Mouse (Mus musculus): ENCODE results near the gene Olfr389. TPM values are rescaled to one million over a fixed set of nuclear protein-coding genes. Genes with fewer than 3 reads are reported as not detected.

Olfr389 gene
- not detected in 2 replicates for polyA plus RNA-seq (2012)

DNA sequence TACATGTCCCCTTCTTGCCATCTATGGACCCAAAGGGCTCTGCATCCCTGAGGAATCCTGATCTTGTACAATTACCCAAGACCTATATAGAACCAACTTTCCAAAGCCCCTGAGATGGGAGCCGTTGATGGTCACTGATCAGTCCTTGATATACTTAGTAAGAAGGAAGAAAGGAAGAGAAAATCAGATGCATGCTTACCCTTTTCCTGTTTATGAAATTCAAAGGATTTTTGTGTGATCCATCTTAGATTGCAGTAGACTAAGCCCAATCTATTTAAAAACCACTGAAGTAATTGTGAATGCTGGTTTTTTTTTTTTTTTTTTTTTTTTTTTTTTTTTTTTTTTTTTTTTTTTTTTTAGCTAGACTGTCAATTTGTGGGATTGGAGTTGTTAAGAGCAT, at the start of gene Olfr389:
Gene Olfr389 (minus strand): TSS at position 101 of the 400 bp plus-strand sequence.
- TF ChIP-seq GATA1 (IDR thresholded peaks at IDR 0.05; ENCODE audit: low read length), result no peak

DNA sequence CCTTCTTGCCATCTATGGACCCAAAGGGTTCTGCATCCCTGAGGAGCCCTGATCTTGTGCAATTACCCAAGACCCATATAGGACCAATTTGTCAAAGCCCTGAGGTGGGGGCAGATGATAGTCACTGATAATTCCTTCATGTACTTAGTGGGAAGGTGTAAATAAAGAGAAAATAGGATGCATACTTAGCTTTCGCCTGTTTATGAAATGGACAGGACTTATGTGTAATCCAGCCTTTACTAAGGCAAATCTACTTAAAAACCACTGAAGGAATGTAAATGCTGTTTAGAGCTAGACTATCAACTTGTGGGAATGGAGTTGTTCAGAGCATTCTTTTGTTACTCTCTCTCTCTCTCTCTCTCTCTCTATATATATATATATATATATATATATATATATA, 36.4 kb upstream of the Olfr389 start, which contains the start of gene Olfr392:
Gene Olfr392 (minus strand): TSS at position 101 of the 400 bp plus-strand sequence.
- TF ChIP-seq GATA1 (IDR thresholded peaks at IDR 0.05; ENCODE audit: low read length), result no peak

DNA sequence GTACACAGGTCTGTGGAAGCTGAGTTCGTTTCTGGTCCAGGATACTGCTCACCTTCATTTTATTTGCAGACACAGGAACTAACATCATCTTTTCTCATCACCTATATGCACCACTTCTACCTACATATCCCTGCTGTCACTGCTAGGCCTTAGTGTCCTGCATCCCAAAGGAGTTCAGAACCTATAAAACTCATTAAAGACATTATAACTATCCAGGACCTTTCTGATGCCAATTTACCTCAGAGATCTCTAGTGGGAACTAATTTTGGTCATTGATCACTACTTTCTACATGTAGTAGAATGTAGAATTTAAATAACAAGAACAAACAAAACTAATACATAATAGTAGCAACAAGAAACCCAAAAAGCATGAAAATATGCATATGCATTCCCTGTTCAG, 22.4 kb upstream of the Olfr389 start, which contains the start of gene Olfr391-ps:
Gene Olfr391-ps (minus strand): TSS at position 101 of the 400 bp plus-strand sequence.
- no peak for TF ChIP-seq GATA1 (IDR thresholded peaks at IDR 0.05; ENCODE audit: low read length)

DNA sequence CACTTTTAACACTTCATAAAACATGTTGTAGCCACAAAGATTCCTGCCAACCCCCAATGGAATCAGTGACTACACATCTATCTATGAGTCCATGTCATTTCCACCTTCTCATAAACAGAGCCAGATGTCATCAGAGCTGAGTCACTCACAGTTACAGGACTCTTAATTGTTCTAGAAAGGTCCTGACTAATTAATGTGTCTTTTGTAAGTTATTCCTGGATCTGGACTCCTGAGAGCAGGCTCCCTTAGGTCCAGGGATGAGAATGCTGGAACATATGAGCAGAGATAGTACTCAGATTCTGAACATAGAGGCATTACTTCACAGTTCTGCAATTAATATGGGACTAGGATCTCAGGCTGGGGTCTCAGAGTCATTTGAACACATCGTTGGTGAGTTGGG, 2.2 kb upstream of the Olfr389 start, which contains the start of gene Olfr390:
Gene Olfr390 (plus strand): TSS at position 301 of the 400 bp plus-strand sequence.
- TF ChIP-seq GATA1 (IDR thresholded peaks at IDR 0.05; ENCODE audit: low read length), result no peak

DNA sequence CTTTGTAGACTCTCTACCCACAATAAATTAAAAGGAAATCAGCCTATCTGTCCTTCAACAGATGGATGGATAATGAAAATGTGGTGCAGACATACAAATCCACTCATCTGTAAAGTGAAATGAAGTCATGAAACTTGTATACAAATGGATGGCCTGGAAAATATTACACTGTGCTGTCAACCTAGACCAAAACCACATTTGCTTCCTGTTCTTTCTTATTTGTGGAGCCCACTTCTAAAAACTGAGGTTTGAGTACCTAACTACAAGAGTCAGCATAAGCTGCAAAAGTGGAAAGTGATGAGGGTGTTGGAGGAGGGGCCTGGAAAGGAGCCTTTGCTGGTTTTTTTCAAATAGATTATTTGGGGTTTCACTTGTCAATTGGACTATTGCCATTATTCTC, 21.4 kb downstream of the Olfr389 start:
- TF ChIP-seq GATA1 (IDR thresholded peaks at IDR 0.05; ENCODE audit: low read length), result no peak

Other genes starting within 250 kb of the Olfr389 start
- gene Olfr385, start 187.7 kb downstream of the Olfr389 start, polyA plus RNA-seq (2012), result not detected in 2 replicates
- gene Olfr384, start 182.1 kb downstream of the Olfr389 start, polyA plus RNA-seq (2012), result not detected in 2 replicates
- not detected in 2 replicates for gene Zfp735, start 91.9 kb downstream of the Olfr389 start, polyA plus RNA-seq (2012)
- gene Olfr390, start 2.3 kb upstream of the Olfr389 start, polyA plus RNA-seq (2012), result not detected in 2 replicates
- gene Olfr391-ps, start 22.3 kb upstream of the Olfr389 start, polyA plus RNA-seq (2012), result not detected in 2 replicates
- gene Olfr392, start 36.3 kb upstream of the Olfr389 start, polyA plus RNA-seq (2012), result not detected in 2 replicates
- not detected in 2 replicates for gene Olfr393, start 70.7 kb upstream of the Olfr389 start, polyA plus RNA-seq (2012)
- not detected in 2 replicates for gene Olfr394, start 110.1 kb upstream of the Olfr389 start, polyA plus RNA-seq (2012)
- not detected in 2 replicates for gene Olfr395, start 128.6 kb upstream of the Olfr389 start, polyA plus RNA-seq (2012)
- not detected in 2 replicates for gene Olfr23, start 156.0 kb upstream of the Olfr389 start, polyA plus RNA-seq (2012)
- not detected in 2 replicates for gene Olfr397, start 180.1 kb upstream of the Olfr389 start, polyA plus RNA-seq (2012)
- not detected in 2 replicates for gene Olfr398, start 209.7 kb upstream of the Olfr389 start, polyA plus RNA-seq (2012)

Data from G1E-ER4 (cell line).